13 mouse cellular contexts compared by ENCODE assay signal in the genomic region with DNA sequence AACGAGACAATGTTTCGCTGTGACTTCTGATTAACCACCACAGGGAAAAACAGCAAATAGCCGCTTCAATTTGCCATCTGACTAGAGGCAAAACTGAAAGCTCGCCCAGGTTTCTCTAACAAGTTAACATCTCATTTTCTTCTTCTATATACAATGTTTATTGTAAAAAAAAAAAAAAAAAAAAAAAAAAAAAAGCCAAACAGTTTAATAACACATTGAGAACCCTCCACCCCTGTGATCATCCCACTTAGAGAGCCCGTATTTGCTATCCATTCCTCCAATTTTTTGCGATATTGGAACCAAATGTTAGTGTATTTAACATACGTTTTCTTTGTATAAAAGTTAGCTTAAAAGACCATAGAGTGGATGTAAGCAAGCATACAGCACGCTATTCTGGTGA. TPM values are rescaled to one million over a fixed set of nuclear protein-coding genes. Genes with fewer than 3 reads are reported as not detected.
DNase-seq lines count a peak whose midpoint lies in the region; ATAC-seq and TF ChIP-seq lines count a peak whose summit lies in the region.
"Had no signal": no experiment of that assay in that cellular context is flagged by ENCODE, and none has a peak within 500 bp of the region (broad histone marks: within the 10 kb centered on the region; RNA-seq: fewer than 3 reads in every experiment).

No protein-coding gene starts in this region.

- no peak for ATAC-seq in hindbrain, embryonic 12.5 days (ENCODE audit: low FRiP score)
- ATAC-seq in hindbrain, embryonic 11.5 days (ENCODE audit: low FRiP score): no peak
- ATAC-seq in hindbrain, embryonic 14.5 days (ENCODE audit: low FRiP score): no peak
- ATAC-seq in midbrain, embryonic 15.5 days (replicated peaks): no peak
- no peak for ATAC-seq in megakaryocyte progenitor cell, adult 5-6 weeks (replicated peaks; ENCODE audit: poor library complexity)

- intact Hi-C loops in left cerebral cortex, postnatal 4 days (cut with DNase I): no loop called here

- no peak overlapping the region for H3K9ac ChIP-seq in hindbrain, embryonic 12.5 days
- no peak overlapping the region for H3K9ac ChIP-seq in hindbrain, embryonic 11.5 days (ENCODE audit: low read depth, low read length)
- H3K9ac ChIP-seq in ES-E14 (ENCODE audit: insufficient read depth, low read depth, low read length, poor library complexity, severe bottlenecking): no peak overlapping the region
- H3K9ac ChIP-seq in hindbrain, embryonic 14.5 days: peak overlapping the region; percentile 96
- H3K9ac ChIP-seq in midbrain, embryonic 15.5 days: 0 out of 2 replicates have a peak overlapping the region, but pooled peaks have one; percentile 31

- no peak overlapping the region for H3K27ac ChIP-seq in hindbrain, embryonic 12.5 days
- no peak overlapping the region for H3K27ac ChIP-seq in hindbrain, embryonic 11.5 days (ENCODE audit: low read depth, low read length)
- H3K27ac ChIP-seq in ES-E14 (ENCODE audit: insufficient read depth, low read depth, low read length, poor library complexity, severe bottlenecking): no peak overlapping the region
- H3K27ac ChIP-seq in hindbrain, embryonic 14.5 days: no peak overlapping the region
- H3K27ac ChIP-seq in midbrain, embryonic 15.5 days: no peak overlapping the region

- H3K4me1 ChIP-seq in hindbrain, embryonic 12.5 days: peaks cover 4% of the 10 kb centered on the region
- H3K4me1 ChIP-seq in hindbrain, embryonic 11.5 days (replicated peaks; ENCODE audit: control insufficient read depth, insufficient read depth, low read length): no peaks in the 10 kb centered on the region
- H3K4me1 ChIP-seq in ES-E14 (ENCODE audit: control insufficient read depth in 2 of 2, insufficient read depth in 2 of 2, low read length in 2 of 2, poor library complexity in 1 of 2): peaks cover 5 to 10% of the 10 kb centered on the region in 2 experiments
- H3K4me1 ChIP-seq in hindbrain, embryonic 14.5 days (replicated peaks; ENCODE audit: control insufficient read depth, insufficient read depth, low read length): peaks cover 15% of the 10 kb centered on the region; the same call in 1 of the 2 replicates
- peaks cover 16% of the 10 kb centered on the region for H3K4me1 ChIP-seq in midbrain, embryonic 15.5 days

- H3K9me3 ChIP-seq in hindbrain, embryonic 12.5 days (replicated peaks): no peaks in the 10 kb centered on the region
- no peaks in the 10 kb centered on the region for H3K9me3 ChIP-seq in hindbrain, embryonic 11.5 days (ENCODE audit: control insufficient read depth, low read length)
- H3K9me3 ChIP-seq in ES-E14 (ENCODE audit: control insufficient read depth, insufficient read depth, low read depth, low read length): no peaks in the 10 kb centered on the region
- H3K9me3 ChIP-seq in hindbrain, embryonic 14.5 days (ENCODE audit: control insufficient read depth, low read length): no peaks in the 10 kb centered on the region
- no peaks in the 10 kb centered on the region for H3K9me3 ChIP-seq in midbrain, embryonic 15.5 days
- H3K9me3 ChIP-seq: megakaryocyte, embryonic 14.5 days had no signal

- H3K27me3 ChIP-seq in hindbrain, embryonic 12.5 days: no peaks in the 10 kb centered on the region
- no peaks in the 10 kb centered on the region for H3K27me3 ChIP-seq in hindbrain, embryonic 11.5 days (ENCODE audit: control insufficient read depth, insufficient read depth, low read length)
- no peaks in the 10 kb centered on the region for H3K27me3 ChIP-seq in hindbrain, embryonic 14.5 days (ENCODE audit: control insufficient read depth, insufficient read depth, low read length)
- H3K27me3 ChIP-seq in midbrain, embryonic 15.5 days (replicated peaks): no peaks in the 10 kb centered on the region

- no peak overlapping the region for H3K4me2 ChIP-seq in hindbrain, embryonic 12.5 days (replicated peaks)
- no peak overlapping the region; the same call in 1 of the 2 replicates for H3K4me2 ChIP-seq in hindbrain, embryonic 11.5 days (replicated peaks; ENCODE audit: low read depth, low read length)
- H3K4me2 ChIP-seq in hindbrain, embryonic 14.5 days (replicated peaks): peak overlapping the region; percentile 62
- H3K4me2 ChIP-seq in midbrain, embryonic 15.5 days: peak overlapping the region; percentile 83

- WGBS in hindbrain, embryonic 12.5 days: 89% methylated on average over 8 of the region's 8 CpGs
- WGBS in hindbrain, embryonic 11.5 days: 90% methylated on average over 8 of the region's 8 CpGs
- 84% methylated on average over 8 of the region's 8 CpGs for WGBS in hindbrain, embryonic 14.5 days
- WGBS in midbrain, embryonic 15.5 days: 84% methylated on average over 8 of the region's 8 CpGs

- peaks cover 5% of the 10 kb centered on the region for H3K36me3 ChIP-seq in hindbrain, embryonic 12.5 days
- no peaks in the 10 kb centered on the region for H3K36me3 ChIP-seq in hindbrain, embryonic 11.5 days (ENCODE audit: control insufficient read depth, insufficient read depth, low read length)
- peaks cover 7% of the 10 kb centered on the region for H3K36me3 ChIP-seq in ES-E14 (ENCODE audit: control insufficient read depth, insufficient read depth, low read length, poor library complexity, severe bottlenecking)
- H3K36me3 ChIP-seq in hindbrain, embryonic 14.5 days (replicated peaks; ENCODE audit: control insufficient read depth, insufficient read depth): peaks cover 21% of the 10 kb centered on the region
- H3K36me3 ChIP-seq in midbrain, embryonic 15.5 days (replicated peaks): 0 out of 2 replicates have a peak, but pooled peaks cover 8% of the 10 kb centered on the region

- in situ Hi-C loops in ES-E14 (cut with MboI; ENCODE audit: low sequenced_read_pairs in 2 of 2, unreplicated experiment in 2 of 2): no loop called here

- no peak for DNase-seq in hindbrain, embryonic 11.5 days (ENCODE audit: low spot score)
- no peak for DNase-seq in ES-E14 (ENCODE audit: low read depth, low spot score)
- DNase-seq in hindbrain, embryonic 14.5 days (ENCODE audit: low spot score): no peak
- DNase-seq in B cell, adult 2 months: no peak
- DNase-seq in left cerebral cortex, postnatal 4 days: no peak
- DNase-seq: cerebellum, postnatal 14 days; gastrocnemius, postnatal 25 days; heart, postnatal 14 days; kidney, postnatal 25 days had no signal

- peak overlapping the region; percentile 87; the same call in 1 of the 2 replicates for H3K4me3 ChIP-seq in hindbrain, embryonic 12.5 days
- H3K4me3 ChIP-seq in hindbrain, embryonic 11.5 days (ENCODE audit: low read depth, low read length): no peak overlapping the region
- H3K4me3 ChIP-seq in ES-E14 (ENCODE audit: insufficient read depth in 1 of 2, low read depth in 1 of 2, low read length in 2 of 2, poor library complexity in 1 of 2, severe bottlenecking in 1 of 2): peak overlapping the region in 1 of 2 experiments; percentile 94; a peak in 1 of 4 replicates
- H3K4me3 ChIP-seq in hindbrain, embryonic 14.5 days (replicated peaks; ENCODE audit: low read length): peak overlapping the region; percentile 87
- H3K4me3 ChIP-seq in midbrain, embryonic 15.5 days: peak overlapping the region; percentile 94; the same call in 1 of the 2 replicates

TF ChIP-seq in ES-E14, 5 proteins besides CTCF, POLR2A, EP300 and RAD21:
- TF ChIP-seq MAFK (IDR thresholded peaks at IDR 0.05; ENCODE audit: insufficient read depth, low read depth, low read length) (no peak), ZNF384 (IDR thresholded peaks at IDR 0.05; ENCODE audit: low read depth, low read length) (0 out of 2 replicates have a peak, but pooled peaks have one; percentile 21), ZC3H11A (IDR thresholded peaks at IDR 0.05; ENCODE audit: borderline replicate concordance, low read depth, low read length) (no peak), HCFC1 (IDR thresholded peaks at IDR 0.05; ENCODE audit: borderline replicate concordance, insufficient read depth, low read length) (no peak), CHD2 (IDR thresholded peaks at IDR 0.05; ENCODE audit: low read depth, low read length) (no peak)
TF ChIP-seq in ES-E14: peak in this region for 1.

RNA-seq across cellular contexts. Expression of gene Cenpv, which starts 2.0 kb away (rescaled TPM):
- polyA plus RNA-seq in hindbrain, embryonic 12.5 days (2016; fragmentation: Nextera tagmentation; extraction: Ambion mirVana): 47.2 and 51.6 TPM in 2 replicates
- 44.2 and 50.0 TPM in 2 replicates for polyA plus RNA-seq in hindbrain, embryonic 11.5 days (2014; fragmentation: Nextera tagmentation; extraction: Ambion mirVana)
- 66.5 and 68.0 TPM in 2 replicates for total RNA-seq in ES-E14 (2012; rRNA removed)
- polyA plus RNA-seq in hindbrain, embryonic 14.5 days (2014; fragmentation: Nextera tagmentation; extraction: Ambion mirVana): 63.8 and 64.8 TPM in 2 replicates
- 67.0 and 67.3 TPM in 2 replicates for polyA plus RNA-seq in midbrain, embryonic 15.5 days (2015; fragmentation: Nextera tagmentation; extraction: Ambion mirVana)
- 44.5 and 46.9 TPM in 2 replicates for total RNA-seq in megakaryocyte progenitor cell, adult 5-6 weeks (2015)
- total RNA-seq in megakaryocyte progenitor cell, adult 5-6 weeks (2017): 13.6 and 25.4 TPM in 2 replicates
- total RNA-seq in left cerebral cortex, postnatal 4 days (2021): 10 to 100 TPM; 64.5 to 76.9 TPM

RNA-seq across cellular contexts. Expression of gene Ubb, which starts 13.9 kb away (rescaled TPM):
- 3,674 and 3,736 TPM in 2 replicates for polyA plus RNA-seq in hindbrain, embryonic 12.5 days (2016; fragmentation: Nextera tagmentation; extraction: Ambion mirVana)
- polyA plus RNA-seq in hindbrain, embryonic 11.5 days (2014; fragmentation: Nextera tagmentation; extraction: Ambion mirVana): 3,694 and 3,897 TPM in 2 replicates
- total RNA-seq in ES-E14 (2012; rRNA removed): 1,350 and 1,664 TPM in 2 replicates
- polyA plus RNA-seq in hindbrain, embryonic 14.5 days (2014; fragmentation: Nextera tagmentation; extraction: Ambion mirVana): 4,396 and 4,426 TPM in 2 replicates
- 4,689 and 4,874 TPM in 2 replicates for polyA plus RNA-seq in midbrain, embryonic 15.5 days (2015; fragmentation: Nextera tagmentation; extraction: Ambion mirVana)
- 1,569 and 1,579 TPM in 2 replicates for total RNA-seq in megakaryocyte progenitor cell, adult 5-6 weeks (2015)
- total RNA-seq in megakaryocyte progenitor cell, adult 5-6 weeks (2017): 1,004 and 1,153 TPM in 2 replicates
- 1,000 to 10,000 TPM; 1,560 to 1,622 TPM for total RNA-seq in left cerebral cortex, postnatal 4 days (2021)

RNA-seq across cellular contexts. Expression of gene Trpv2, which starts 37.2 kb away (rescaled TPM):
- polyA plus RNA-seq in hindbrain, embryonic 12.5 days (2016; fragmentation: Nextera tagmentation; extraction: Ambion mirVana): 10.8 and 14.3 TPM in 2 replicates
- 6.5 and 8.9 TPM in 2 replicates for polyA plus RNA-seq in hindbrain, embryonic 11.5 days (2014; fragmentation: Nextera tagmentation; extraction: Ambion mirVana)
- 9.8 and 13.4 TPM in 2 replicates for total RNA-seq in ES-E14 (2012; rRNA removed)
- 22.6 and 28.2 TPM in 2 replicates for polyA plus RNA-seq in hindbrain, embryonic 14.5 days (2014; fragmentation: Nextera tagmentation; extraction: Ambion mirVana)
- polyA plus RNA-seq in midbrain, embryonic 15.5 days (2015; fragmentation: Nextera tagmentation; extraction: Ambion mirVana): 35.8 and 38.8 TPM in 2 replicates
- total RNA-seq in megakaryocyte progenitor cell, adult 5-6 weeks (2015): 9.0 and 13.9 TPM in 2 replicates
- total RNA-seq in megakaryocyte progenitor cell, adult 5-6 weeks (2017): 10.5 and 12.9 TPM in 2 replicates
- 10 to 100 TPM; 36.9 to 40.4 TPM for total RNA-seq in left cerebral cortex, postnatal 4 days (2021)

Comparison
In these comparisons a context has a peak if more than half of its experiments do, and no peak if none do; other contexts are left out.
1. H3K4me2 ChIP-seq: peak in hindbrain, embryonic 14.5 days (single experiment) and midbrain, embryonic 15.5 days (single experiment); none in hindbrain, embryonic 12.5 days (single experiment) and hindbrain, embryonic 11.5 days (single experiment).
2. H3K9ac ChIP-seq: peak in hindbrain, embryonic 14.5 days (single experiment) and midbrain, embryonic 15.5 days (single experiment); none in hindbrain, embryonic 12.5 days (single experiment), hindbrain, embryonic 11.5 days (single experiment) and ES-E14 (single experiment).